Mouse (Mus musculus) spleen, adult 18-20 months (tissue): ENCODE measurements at regions not wholly inside any gene's neighbourhood (a gene's known extent, or its start where the extent isn't known, plus 50 kb on each side); places are given as distances from the start of the nearest gene placed in this dataset.
"Not testable (repeated sequence)": the region's sequence is repeated elsewhere in the genome, so short reads cannot be mapped to it uniquely, and the experiment has no call there.

Experiments
- DNase-seq, 2 experiments: peaks; one replicate each; pipeline ENCODE4 v3.0.0; 2022; ENCODE audit warnings: mixed read lengths in 2 of 2

- DNase-seq, result no peak
These were observed 51.4 kb upstream of the Dlx2 start for GRCm38 (mm10) chr2:71597956-71598355.

- no peak for DNase-seq
These were observed 51.8 kb upstream of the Dlx2 start for GRCm38 (mm10) chr2:71598368-71598767.

GRCm38 (mm10) chr2:71598778-71599177 is 52.2 kb upstream of the Dlx2 start:
- peak; percentile 22 to 78 for DNase-seq

DNA sequence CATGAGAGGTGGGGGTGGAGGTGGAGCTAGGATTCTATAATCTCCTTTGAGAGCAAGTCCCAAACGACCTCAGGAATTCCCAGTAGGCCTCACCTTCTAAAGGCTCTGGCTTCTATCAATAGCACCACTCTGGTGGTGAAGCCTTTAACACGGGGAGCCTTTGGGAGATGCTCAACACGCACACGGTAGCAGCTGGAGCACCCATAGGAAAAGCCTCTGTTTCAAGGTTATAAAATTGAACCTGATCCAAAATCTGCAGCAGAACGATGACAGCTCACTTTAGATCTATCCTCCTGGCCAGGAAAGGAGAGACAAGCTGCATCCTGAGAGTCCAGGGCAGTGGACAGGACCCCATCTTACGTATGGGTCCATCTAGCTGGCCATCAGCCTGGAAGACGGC is 53.7 kb upstream of the Dlx2 start:
- DNase-seq, result no peak

- DNase-seq, result no peak
These were observed 54.4 kb upstream of the Dlx2 start for GRCm38 (mm10) chr2:71600999-71601398.

- not testable (repeated sequence) for DNase-seq
These were observed 57.2 kb upstream of the Dlx2 start for GRCm38 (mm10) chr2:71603796-71604195.

GRCm38 (mm10) chr2:71605606-71606005 is 59.1 kb upstream of the Dlx2 start:
- DNase-seq, result no peak

GRCm38 (mm10) chr2:71607087-71607502 is 60.5 kb upstream of the Dlx2 start:
- DNase-seq, result no peak

- no peak for DNase-seq
These were observed 66.7 kb upstream of the Dlx2 start for GRCm38 (mm10) chr2:71613216-71613615.

DNA sequence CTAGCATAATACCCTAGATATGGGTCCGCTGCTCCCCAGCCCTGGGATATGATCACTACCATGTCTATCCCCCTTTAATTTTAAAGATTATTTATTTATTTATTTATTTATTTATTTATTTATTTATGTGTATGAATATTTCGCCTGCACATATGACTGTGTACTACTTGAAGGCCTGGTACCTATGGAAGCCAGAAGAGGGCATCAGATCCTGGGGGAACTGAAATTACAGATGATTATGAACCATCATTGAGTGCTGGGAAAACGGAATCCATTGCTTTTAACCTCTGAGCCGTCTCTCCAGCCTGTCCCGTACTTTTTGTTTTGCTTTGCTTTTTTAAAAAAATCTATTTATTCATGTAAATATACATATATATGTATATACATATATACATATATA is 70.0 kb upstream of the Dlx2 start:
- DNase-seq, result no peak

GRCm38 (mm10) chr2:71621458-71621857 is 74.9 kb upstream of the Dlx2 start:
- DNase-seq, result no peak

DNA sequence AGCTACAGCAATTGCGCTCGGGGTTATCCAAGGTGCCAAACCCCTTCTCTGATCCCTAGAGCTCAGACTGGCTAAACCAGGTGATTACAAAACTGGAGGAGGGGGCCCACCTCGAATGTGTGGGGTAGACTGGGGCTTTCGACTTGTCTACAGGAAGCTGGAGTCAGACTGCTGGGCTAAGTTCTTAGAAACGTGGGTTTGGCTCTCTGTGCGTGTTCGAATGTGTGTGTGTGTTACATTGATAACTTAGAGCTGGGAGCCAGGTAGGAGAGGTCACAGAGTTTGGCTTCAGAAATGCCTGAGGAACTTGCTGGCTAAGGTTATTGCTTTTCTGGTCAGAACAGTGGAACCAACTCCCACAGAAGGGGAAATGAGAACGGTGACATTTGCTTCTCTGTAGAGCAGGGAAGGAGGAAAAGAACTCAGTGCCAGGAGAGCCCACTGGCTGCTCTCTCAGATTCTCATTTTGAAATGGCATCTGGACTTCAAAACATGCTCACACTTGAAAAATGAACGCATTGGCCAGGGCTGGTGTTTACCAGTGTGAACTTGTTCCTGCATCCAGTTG is 76.1 kb upstream of the Dlx2 start:
- DNase-seq, result no peak

DNA sequence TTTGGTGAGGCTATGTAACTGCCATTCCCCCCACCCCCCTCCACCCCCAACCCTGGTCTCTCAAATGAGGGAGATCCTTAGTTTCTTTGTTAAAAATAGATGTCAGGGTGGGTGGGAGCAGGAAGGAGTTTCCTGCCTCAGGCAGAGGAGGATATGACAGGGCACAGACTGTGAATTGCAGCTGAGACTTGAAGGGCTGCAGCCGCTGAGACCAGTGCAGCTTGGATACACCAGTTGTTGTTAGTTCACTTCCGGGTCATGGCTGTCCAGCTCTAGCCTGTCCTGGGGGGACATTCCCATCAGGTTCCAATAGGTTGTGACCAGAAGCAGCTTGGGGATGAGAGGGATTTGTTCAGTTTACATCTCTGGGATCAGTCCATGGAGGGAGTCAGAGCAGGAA is 76.6 kb upstream of the Dlx2 start:
- no peak for DNase-seq

- DNase-seq, result no peak
These were observed 78.8 kb upstream of the Dlx2 start for GRCm38 (mm10) chr2:71625298-71625902.

DNA sequence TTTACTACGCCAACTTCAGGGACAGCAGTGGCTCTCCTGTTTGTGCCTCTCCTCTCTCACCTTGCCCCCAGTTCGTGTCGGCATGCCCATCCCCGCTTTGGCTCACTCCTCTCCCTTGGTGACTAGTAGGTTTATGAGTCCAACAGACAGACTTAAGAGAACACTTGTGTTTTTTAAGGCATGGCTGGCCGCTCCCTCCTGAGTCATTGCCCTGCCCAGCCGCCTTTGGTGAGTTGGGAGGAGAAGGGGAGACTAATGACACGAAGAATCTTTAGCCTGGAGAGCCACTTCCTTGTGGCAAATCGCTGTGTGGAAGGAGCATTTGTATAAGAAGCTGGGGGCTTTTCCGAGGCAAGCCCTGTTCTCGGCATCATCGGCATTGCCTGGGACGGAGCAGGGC is 79.8 kb upstream of the Dlx2 start:
- DNase-seq, result no peak

GRCm38 (mm10) chr2:71627097-71627755 is 80.7 kb upstream of the Dlx2 start:
- no peak for DNase-seq

DNA sequence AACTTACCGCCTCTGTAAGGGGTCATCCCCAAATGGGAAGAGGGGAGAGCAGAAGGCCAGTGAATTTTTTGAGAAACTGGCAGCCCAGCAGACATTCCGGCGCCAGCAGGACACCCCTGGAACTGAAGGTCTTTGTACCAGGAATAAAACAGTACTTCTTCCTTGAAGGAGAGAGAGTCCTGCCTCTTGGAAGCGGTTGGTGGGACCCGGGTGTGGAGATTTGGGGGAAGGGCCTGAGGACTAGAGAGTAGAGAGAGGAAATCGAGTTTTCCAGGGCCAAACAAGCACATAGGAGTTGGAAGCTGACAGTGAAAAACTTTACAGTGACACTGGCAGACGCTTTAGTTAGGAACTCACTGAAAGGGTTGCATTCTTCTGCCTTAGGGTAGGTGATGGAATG is 82.3 kb upstream of the Dlx2 start:
- DNase-seq, result no peak

GRCm38 (mm10) chr2:71629301-71630142 is 83.0 kb upstream of the Dlx2 start:
- DNase-seq, result no peak

- DNase-seq, result no peak
These were observed 83.5 kb upstream of the Dlx2 start for GRCm38 (mm10) chr2:71630143-71630463.

- no peak for DNase-seq
These were observed 86.9 kb upstream of the Dlx2 start for GRCm38 (mm10) chr2:71633471-71633870.

DNA sequence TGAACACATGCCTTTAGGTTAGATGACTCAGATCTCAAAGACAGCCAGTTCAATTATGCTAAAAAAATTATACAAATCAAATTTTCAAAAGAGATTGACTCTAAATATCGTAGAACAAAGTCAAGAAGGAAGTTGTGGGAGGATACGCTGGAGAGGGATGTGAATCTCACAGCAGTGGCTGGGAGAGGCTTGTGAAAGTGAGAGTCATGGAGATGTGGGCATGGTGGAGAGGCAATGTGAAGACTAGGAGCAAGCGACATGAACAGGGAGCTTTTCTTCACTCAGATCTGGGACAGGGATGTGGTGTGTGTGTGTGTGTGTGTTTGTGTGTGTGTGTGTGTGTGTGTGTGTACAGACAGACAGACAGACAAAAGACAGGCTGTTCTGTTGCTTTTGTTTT is 87.9 kb upstream of the Dlx2 start:
- no peak for DNase-seq

GRCm38 (mm10) chr2:71636134-71636533 is 89.6 kb upstream of the Dlx2 start:
- no peak for DNase-seq

GRCm38 (mm10) chr2:71636590-71636989 is 90.0 kb upstream of the Dlx2 start:
- no peak for DNase-seq

- no peak for DNase-seq
These were observed 93.7 kb upstream of the Dlx2 start for GRCm38 (mm10) chr2:71640251-71640650.
